Mouse (Mus musculus): ENCODE results near the gene Grid2. TPM values are rescaled to one million over a fixed set of nuclear protein-coding genes. Genes with fewer than 3 reads are reported as not detected.

Grid2 gene
- polyA plus RNA-seq, 1 experiment from 2014 or later, result 0.40 TPM

DNA sequence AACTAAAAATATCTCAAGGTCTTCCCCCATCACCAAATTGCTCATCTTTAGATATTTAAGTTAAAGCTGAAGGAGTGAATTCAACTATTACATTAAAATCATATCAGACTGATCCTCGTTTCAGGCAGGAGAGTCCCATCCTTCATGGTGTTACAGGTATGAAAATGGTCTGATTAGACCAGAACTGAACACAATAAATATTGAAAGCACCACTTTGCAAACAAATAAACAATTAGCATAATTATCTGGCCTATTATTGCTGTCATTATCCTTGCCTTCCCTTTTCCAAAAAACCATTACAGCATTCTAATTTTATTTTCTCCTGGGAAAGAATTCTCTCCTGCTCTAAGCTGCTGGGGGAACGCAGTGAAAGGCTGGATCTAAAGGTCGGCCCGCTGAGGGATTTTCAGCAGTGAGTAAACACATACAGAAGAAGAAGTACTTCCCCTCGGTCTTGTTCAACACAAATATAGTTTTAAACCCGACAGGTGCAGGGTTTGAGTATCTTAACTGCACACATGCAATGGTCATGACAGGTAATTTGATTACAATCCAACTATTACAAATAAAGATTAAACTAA is 622.2 kb downstream of the Grid2 start:
- Histone ChIP-seq H3K9me3 (ENCODE audit: control insufficient read depth) (no peaks in the 10 kb centered on the region), H3K36me3 (ENCODE audit: control insufficient read depth, insufficient read depth) (no peaks in the 10 kb centered on the region), H3K4me2 (replicated peaks; ENCODE audit: low read depth) (no peak overlapping the region), H3K27me3 (replicated peaks; ENCODE audit: control insufficient read depth, insufficient read depth, low read length) (no peaks in the 10 kb centered on the region), H3K4me3 (ENCODE audit: low read depth, low read length) (no peak overlapping the region), H3K27ac (ENCODE audit: low read depth, low read length) (no peak overlapping the region), H3K4me1 (replicated peaks; ENCODE audit: control insufficient read depth, insufficient read depth, low read length) (no peaks in the 10 kb centered on the region), H3K9ac (ENCODE audit: low read depth, low read length) (no peak overlapping the region)
- no peak for TF ChIP-seq CTCF (IDR thresholded peaks at IDR 0.05; ENCODE audit: low read depth)
- ATAC-seq, result no peak
- WGBS, result 33% methylated on average over 6 of the region's 6 CpGs

DNA sequence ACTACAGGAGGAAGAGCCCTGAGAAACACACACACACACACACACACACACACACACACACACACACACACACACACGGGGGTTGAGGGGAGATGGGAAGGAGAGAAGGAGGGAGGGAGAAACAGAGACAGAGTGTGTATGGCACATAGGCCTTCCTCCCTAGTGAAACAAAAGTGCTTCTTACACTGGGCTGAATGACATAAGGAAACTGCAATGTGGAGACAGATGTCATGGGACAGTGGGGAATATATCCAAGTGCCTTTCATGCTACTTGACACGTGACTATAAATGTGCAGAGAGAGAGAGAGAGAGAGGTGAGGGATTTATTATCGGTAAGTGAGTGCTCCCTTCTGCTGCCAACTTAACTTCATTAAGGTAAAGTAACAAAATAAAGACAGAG is 639.0 kb downstream of the Grid2 start:
- no peak for ATAC-seq
- no peak for TF ChIP-seq CTCF (IDR thresholded peaks at IDR 0.05; ENCODE audit: low read depth)
- H3K4me2 ChIP-seq (replicated peaks; ENCODE audit: low read depth), result no peak overlapping the region
- no peak overlapping the region for H3K27ac ChIP-seq (ENCODE audit: low read depth, low read length)
- H3K4me1 ChIP-seq (replicated peaks; ENCODE audit: control insufficient read depth, insufficient read depth, low read length), result no peaks in the 10 kb centered on the region
- no peak overlapping the region for H3K9ac ChIP-seq (ENCODE audit: low read depth, low read length)
- H3K4me3 ChIP-seq (ENCODE audit: low read depth, low read length), result no peak overlapping the region
- no peaks in the 10 kb centered on the region for H3K36me3 ChIP-seq (ENCODE audit: control insufficient read depth, insufficient read depth)
- no peaks in the 10 kb centered on the region for H3K27me3 ChIP-seq (replicated peaks; ENCODE audit: control insufficient read depth, insufficient read depth, low read length)
- 67% methylated on average over 3 of the region's 3 CpGs for WGBS
- H3K9me3 ChIP-seq (ENCODE audit: control insufficient read depth), result no peaks in the 10 kb centered on the region

DNA sequence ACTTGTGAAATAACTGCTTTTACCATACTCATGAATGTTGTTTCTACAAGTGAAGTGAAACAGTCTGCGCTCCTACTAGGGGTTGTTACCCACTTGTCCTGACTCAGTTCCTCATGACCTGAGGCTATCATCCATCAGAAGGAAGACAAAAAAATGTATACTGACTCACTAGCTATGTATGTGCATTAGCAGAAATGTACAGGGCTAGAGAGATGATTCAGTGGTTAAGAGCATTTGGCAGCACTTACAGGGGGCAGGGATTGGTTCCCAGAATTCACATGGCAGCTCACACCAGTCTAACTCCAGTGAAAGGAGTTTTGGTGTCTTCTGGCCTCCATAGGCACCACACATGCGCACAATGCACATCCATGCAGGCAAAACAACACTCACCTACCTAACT is 642.5 kb downstream of the Grid2 start:
- H3K36me3 ChIP-seq (ENCODE audit: control insufficient read depth, insufficient read depth), result no peaks in the 10 kb centered on the region
- TF ChIP-seq CTCF (IDR thresholded peaks at IDR 0.05; ENCODE audit: low read depth), result no peak
- 91% methylated on average over 2 of the region's 2 CpGs for WGBS

DNA sequence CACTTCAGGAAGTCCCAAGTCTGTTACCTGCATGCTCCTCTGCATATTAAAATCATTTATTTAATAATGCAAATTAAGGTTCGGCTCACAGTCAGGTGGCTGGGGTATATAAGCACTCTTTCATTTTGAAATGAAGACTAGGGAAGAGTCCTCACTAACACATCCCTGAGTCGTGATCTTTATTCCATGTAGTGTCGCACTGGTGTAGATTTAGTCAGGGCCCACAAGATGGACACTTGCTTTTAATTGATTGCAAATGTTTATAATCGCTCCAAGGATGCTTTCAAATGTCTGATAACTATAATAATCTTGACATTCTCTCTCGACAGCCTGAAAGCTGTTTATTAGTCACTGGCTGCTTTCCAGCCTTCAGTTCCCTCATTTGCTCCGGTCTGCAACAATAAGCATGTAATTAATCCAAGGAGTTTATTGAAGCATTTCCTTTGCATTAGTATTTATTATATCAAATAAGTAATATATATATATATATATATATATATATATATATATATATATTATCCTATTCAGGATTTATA is 661.4 kb downstream of the Grid2 start:
- Histone ChIP-seq H3K9me3 (ENCODE audit: control insufficient read depth) (no peaks in the 10 kb centered on the region), H3K4me3 (ENCODE audit: low read depth, low read length) (no peak overlapping the region), H3K9ac (ENCODE audit: low read depth, low read length) (no peak overlapping the region), H3K4me2 (replicated peaks; ENCODE audit: low read depth) (no peak overlapping the region), H3K27ac (ENCODE audit: low read depth, low read length) (no peak overlapping the region), H3K36me3 (ENCODE audit: control insufficient read depth, insufficient read depth) (no peaks in the 10 kb centered on the region), H3K27me3 (replicated peaks; ENCODE audit: control insufficient read depth, insufficient read depth, low read length) (no peaks in the 10 kb centered on the region), H3K4me1 (replicated peaks; ENCODE audit: control insufficient read depth, insufficient read depth, low read length) (no peaks in the 10 kb centered on the region)
- WGBS, result 72% methylated on average over 6 of the region's 6 CpGs
- no peak for ATAC-seq
- no peak for TF ChIP-seq CTCF (IDR thresholded peaks at IDR 0.05; ENCODE audit: low read depth)

More for the DNA sequence above, 642.5 kb downstream of the Grid2 start:
- no peak overlapping the region for H3K4me3 ChIP-seq (ENCODE audit: low read depth, low read length)
- H3K27me3 ChIP-seq (replicated peaks; ENCODE audit: control insufficient read depth, insufficient read depth, low read length), result no peaks in the 10 kb centered on the region
- ATAC-seq, result no peak
- H3K27ac ChIP-seq (ENCODE audit: low read depth, low read length), result no peak overlapping the region
- H3K4me2 ChIP-seq (replicated peaks; ENCODE audit: low read depth), result no peak overlapping the region
- H3K9me3 ChIP-seq (ENCODE audit: control insufficient read depth), result no peaks in the 10 kb centered on the region
- no peaks in the 10 kb centered on the region for H3K4me1 ChIP-seq (replicated peaks; ENCODE audit: control insufficient read depth, insufficient read depth, low read length)
- no peak overlapping the region for H3K9ac ChIP-seq (ENCODE audit: low read depth, low read length)

DNA sequence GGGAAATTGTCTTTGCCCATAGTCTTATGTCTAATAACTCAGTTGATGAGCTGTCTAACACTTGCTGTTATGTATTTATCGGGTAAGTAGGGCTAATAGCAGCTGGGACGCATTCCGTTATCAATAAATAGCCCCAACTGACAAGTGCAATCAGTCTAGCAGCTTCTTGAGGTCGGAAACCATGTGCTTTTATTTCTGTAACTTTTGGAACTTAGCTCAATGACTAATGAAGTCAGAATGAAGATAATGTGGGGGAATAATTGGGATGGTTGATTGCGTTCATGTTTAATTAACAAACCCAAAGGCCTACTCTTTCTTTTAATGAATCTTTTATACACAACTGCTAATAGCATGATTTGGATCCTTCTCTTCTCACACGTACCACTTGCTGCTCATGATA is 666.3 kb downstream of the Grid2 start:
- no peak overlapping the region for H3K27ac ChIP-seq (ENCODE audit: low read depth, low read length)
- H3K4me1 ChIP-seq (replicated peaks; ENCODE audit: control insufficient read depth, insufficient read depth, low read length), result no peaks in the 10 kb centered on the region
- no peak overlapping the region for H3K4me3 ChIP-seq (ENCODE audit: low read depth, low read length)
- H3K9ac ChIP-seq (ENCODE audit: low read depth, low read length), result no peak overlapping the region
- TF ChIP-seq CTCF (IDR thresholded peaks at IDR 0.05; ENCODE audit: low read depth), result no peak
- 83% methylated on average over 6 of the region's 6 CpGs for WGBS
- no peaks in the 10 kb centered on the region for H3K9me3 ChIP-seq (ENCODE audit: control insufficient read depth)
- ATAC-seq, result no peak
- H3K36me3 ChIP-seq (ENCODE audit: control insufficient read depth, insufficient read depth), result no peaks in the 10 kb centered on the region
- H3K27me3 ChIP-seq (replicated peaks; ENCODE audit: control insufficient read depth, insufficient read depth, low read length), result no peaks in the 10 kb centered on the region
- no peak overlapping the region for H3K4me2 ChIP-seq (replicated peaks; ENCODE audit: low read depth)

DNA sequence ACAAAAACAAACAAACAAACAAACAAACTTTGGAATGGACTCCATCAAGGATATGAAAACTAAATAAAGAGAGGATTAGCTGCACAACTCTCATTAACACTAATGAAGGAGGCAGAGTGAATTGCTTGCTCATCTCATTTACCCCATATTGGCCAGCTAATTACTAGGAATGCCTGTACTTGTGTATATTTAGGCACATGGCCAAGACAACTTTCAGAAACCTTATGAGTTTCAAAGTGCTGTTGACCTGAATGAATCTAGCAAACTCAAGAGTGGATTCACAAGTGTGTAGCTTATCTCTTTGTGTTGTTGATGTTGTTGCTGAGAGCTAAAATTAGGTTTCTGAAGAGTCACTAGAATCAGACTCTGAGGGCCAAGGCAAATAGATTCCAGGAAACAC is 675.5 kb downstream of the Grid2 start:
- Histone ChIP-seq H3K4me2 (replicated peaks; ENCODE audit: low read depth) (no peak overlapping the region), H3K9me3 (ENCODE audit: control insufficient read depth) (no peaks in the 10 kb centered on the region), H3K9ac (ENCODE audit: low read depth, low read length) (no peak overlapping the region), H3K4me1 (replicated peaks; ENCODE audit: control insufficient read depth, insufficient read depth, low read length) (no peaks in the 10 kb centered on the region), H3K4me3 (ENCODE audit: low read depth, low read length) (no peak overlapping the region), H3K27me3 (replicated peaks; ENCODE audit: control insufficient read depth, insufficient read depth, low read length) (no peaks in the 10 kb centered on the region), H3K27ac (ENCODE audit: low read depth, low read length) (no peak overlapping the region), H3K36me3 (ENCODE audit: control insufficient read depth, insufficient read depth) (no peaks in the 10 kb centered on the region)
- no peak for TF ChIP-seq CTCF (IDR thresholded peaks at IDR 0.05; ENCODE audit: low read depth)
- no peak for ATAC-seq

DNA sequence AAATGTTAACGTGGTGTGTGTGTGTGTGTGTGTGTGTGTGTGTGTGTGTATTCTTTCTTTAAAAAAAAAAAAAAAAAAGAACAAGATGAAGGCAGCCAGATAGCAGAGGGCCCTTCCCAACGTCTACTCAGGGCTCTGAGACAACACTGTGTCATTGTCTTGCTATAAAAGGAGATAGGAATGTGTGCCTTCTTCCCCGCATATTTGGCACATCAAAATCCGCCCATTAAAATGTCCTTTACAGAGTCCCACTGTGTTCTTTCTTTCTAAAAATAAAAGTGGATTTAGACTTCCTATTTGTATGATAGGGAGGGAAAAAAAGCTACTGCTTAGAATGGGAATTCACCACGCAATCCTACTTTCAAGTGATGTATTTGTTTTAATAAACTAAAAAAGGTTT is 691.0 kb downstream of the Grid2 start:
- H3K4me3 ChIP-seq (ENCODE audit: low read depth, low read length), result no peak overlapping the region
- no peak for ATAC-seq
- WGBS, result 47% methylated on average over 5 of the region's 5 CpGs
- no peaks in the 10 kb centered on the region for H3K27me3 ChIP-seq (replicated peaks; ENCODE audit: control insufficient read depth, insufficient read depth, low read length)
- H3K9ac ChIP-seq (ENCODE audit: low read depth, low read length), result no peak overlapping the region
- no peaks in the 10 kb centered on the region for H3K9me3 ChIP-seq (ENCODE audit: control insufficient read depth)
- no peak for TF ChIP-seq CTCF (IDR thresholded peaks at IDR 0.05; ENCODE audit: low read depth)
- H3K4me2 ChIP-seq (replicated peaks; ENCODE audit: low read depth), result no peak overlapping the region
- H3K4me1 ChIP-seq (replicated peaks; ENCODE audit: control insufficient read depth, insufficient read depth, low read length), result no peaks in the 10 kb centered on the region
- no peak overlapping the region for H3K27ac ChIP-seq (ENCODE audit: low read depth, low read length)
- H3K36me3 ChIP-seq (ENCODE audit: control insufficient read depth, insufficient read depth), result no peaks in the 10 kb centered on the region
